Mouse (Mus musculus) CD8-positive naive resting alpha-beta T cell, adult 2 months (primary cell): ENCODE data around the gene Snx19.

ENCODE experiments used
- DNase-seq, 2 experiments: peaks; one replicate each; pipeline ENCODE4 v3.0.0; 2022; ENCODE audit warnings: low read depth in 2 of 2, low spot score in 2 of 2

The Snx19 gene

DNA sequence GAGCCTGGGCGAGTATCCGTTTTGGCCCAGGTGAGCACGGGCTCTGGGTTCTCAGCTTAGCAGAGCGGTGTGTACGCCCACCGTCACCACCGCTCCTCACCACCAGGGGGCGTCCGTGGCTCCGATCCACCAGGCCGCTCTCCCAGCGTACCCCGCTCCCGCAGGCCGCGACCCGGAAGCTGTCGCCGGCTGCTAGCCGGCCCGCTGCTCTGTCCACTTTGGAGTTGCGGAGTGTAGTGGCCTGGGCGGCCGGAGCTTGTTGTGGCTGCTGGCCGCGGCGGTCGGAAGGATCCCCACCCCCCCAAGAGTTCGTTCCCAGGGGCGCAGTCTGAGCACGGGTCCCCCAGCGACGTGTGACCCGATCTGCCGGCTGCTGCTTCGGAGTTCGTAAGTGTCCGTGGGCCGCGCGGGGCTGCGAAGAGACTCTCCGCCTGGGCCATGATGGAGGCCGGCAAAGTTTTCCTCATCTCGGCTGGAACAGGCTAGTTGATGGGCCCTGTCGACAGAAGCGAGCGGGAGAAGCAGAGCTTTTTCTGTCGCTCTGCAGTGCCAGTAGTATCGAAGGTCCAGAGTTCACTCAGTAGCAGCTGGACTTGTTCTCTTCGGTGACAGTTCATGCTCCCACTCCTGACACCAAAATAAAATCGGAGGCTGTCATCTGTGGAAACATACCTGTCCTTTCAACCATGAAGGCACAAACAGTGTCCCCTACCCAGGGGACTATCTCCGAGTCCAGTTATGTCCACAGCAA is at the start of gene Snx19:
Gene Snx19 (plus strand): TSS at position 227 of the 751 bp plus-strand sequence.
- DNase-seq = peak; percentile 90 to 93

DNA sequence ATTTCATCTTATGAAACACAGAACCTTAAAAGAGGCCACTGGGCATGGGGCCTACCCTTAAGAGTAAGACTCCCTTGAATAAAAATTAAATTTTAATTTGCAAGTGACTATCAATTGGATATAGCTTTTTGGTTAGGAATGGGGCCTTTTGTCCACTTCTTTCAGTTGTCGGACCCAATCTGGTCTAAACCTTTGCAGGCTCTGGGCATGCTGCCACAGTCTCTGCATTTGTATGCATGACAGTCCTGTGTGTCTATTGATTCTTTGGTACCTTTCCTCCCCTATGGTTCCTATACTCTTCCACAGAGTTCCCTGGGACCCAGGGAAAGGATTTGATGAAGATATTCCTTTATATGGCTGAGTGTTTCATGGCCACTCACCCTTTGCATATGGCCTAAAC is 26.1 kb upstream of the Snx19 start:
- no peak for DNase-seq

DNA sequence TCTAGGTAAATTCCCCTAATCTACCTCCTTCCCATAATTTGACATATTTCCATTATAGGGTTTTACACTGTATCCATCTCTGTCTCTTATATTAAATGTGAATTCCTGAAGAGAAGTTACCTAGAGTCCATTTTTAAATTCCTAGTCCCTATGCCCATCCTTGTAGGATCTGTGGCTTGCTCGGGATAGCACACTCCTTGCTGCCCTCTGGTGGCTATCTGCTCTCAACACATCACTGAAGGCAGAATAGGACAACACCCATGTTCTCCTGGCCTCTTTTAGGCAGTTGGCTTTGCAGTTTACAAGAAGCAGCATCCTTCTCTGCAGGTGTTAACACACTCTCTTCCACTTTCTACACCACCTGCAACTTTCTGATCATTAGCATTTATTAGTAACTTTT is 4.0 kb upstream of the Snx19 start:
- DNase-seq = no peak

DNA sequence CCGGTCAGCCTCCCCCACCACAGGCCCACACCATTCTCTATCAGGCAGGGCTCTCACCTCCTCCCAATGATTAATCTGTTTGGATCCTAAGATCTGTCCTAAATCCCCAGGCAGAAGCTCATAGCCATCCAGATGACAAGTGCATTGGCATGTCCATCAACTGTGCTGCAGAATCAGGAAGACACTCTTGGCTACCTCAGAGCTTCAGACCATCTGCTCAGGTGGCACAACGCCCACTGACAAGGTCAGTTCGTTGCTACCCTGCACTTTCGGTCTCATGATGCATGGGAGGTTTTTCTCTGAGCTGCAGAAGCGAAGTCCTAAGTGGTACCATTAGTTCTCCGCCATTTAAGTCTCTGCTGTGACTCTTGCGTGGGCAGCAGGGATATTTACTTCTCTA is 1.7 kb upstream of the Snx19 start:
- no peak for DNase-seq

DNA sequence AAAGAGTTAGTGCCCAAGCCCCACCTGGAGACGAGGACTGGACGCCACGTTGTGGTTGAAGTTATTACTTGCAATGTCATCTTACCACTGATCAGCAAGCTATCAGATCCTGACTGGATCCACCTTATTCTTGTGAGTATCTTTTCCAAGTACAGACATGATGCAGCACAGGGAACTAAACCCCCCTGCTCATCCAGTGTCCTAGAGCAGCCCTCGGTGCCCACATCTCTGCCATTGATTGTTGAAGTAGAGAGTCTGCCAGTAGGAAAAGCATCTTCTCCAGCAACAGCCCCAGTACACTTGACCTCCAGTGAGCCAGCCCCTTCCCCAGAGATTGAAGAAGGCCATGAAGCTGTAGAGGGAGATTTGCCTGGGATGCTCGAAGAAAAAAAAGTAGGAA is 1.3 kb downstream of the Snx19 start:
- no peak for DNase-seq

DNA sequence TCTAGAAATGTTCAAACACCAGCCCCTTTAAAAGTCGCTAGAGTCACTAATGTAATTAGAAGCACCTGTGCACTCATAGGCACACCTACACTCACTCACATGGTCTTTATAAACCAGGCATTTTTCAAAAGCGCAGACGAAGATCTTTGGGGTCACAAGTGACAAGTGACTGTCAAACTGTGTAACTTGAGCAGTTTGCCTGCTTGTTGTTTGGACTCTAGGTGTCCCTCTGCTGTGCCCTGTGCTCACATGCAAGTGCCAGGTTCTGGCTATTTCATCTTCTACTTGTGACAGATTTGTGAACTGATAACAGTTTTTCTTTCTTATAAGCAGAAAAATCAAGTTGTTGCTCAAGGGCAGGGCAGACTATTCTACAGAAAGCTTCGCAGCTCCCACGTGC is 3.5 kb downstream of the Snx19 start:
- DNase-seq = no peak

DNA sequence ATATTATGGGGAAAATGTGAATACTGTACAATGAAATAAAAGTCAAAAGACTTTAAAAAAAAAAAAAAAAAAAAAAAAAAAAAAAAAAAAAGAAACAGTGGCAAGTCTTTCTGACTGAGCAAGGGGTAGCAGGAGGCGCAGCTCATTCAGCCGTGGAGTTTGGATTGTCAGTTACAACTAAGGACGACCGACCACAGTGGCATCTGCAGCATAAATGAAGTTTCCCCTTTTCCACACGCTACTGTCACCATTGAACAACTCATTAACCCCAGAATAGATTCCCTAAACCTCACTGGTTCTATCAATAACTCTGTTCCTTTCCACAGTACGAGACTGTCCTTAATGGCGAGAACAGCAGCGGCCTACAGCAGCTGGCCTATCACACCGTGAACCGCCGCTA is 5.0 kb downstream of the Snx19 start:
- DNase-seq = no peak

DNA sequence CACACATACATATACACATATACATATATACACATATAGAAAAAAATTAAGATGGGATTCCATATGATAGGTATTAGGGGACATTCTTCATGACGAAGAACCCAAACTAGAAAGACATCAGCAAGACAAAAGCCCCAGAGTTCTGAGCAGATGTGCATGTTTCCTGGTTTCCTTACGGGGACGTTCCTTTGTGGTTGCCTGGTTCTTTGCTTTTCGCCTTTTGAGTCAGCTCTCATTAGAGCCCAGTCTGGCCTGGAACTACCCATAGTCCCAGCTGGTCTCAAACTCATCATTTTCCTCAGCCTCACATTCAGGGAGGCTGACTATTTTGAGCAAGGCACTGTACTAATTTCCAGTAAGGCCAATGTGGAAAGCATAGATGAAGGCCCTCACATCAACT is 7.0 kb downstream of the Snx19 start:
- no peak for DNase-seq

DNA sequence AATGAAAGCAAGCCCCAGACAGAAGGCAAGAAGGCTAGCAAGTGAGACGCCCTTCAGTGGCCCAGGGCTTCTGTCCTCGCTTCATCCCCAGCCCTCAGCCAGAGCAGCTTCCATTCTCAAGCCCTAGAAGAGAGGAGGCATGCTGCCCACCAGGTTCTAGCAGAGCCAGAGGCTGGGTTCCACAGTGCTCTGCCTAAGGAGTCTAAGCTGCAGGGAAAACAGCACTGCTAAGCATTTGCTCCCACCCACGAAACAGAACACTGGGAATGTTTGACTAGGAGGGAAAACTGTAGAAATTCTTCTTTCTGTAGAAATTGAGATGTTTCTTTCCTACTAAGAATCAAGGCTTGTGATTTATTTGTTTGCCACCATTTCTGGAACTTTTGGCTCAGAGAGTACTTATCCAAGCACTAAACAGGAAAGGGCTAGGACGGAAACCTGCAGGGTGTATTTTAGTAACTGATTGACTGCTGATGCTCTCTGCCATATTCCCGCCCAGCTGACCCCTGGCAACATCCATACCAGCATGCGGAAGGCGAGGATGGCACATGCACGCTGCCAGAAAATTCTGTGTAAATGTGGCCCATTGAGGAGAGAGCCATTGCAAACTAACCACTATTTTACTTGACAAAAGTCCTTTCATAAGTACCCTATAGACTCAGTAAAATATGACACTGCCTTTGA is 9.1 kb downstream of the Snx19 start:
- no peak for DNase-seq

DNA sequence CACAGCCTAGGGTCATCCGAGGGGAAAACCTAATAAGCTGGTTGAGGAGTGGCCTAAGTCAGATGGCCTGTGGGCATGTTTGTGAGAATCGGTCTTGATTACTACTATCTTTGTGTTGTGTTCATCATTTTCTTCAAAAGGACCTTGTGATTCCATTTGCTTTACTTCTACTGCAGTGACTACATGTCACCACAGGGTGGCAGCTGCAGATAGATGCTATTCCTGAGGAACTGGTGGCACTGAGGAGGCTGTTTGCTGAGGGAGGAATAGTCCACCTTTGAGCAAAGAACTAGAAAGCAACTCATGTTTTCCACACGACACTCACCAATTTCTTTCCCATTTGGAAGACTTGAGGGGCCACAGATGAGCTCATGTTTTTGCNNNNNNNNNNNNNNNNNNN is 11.6 kb downstream of the Snx19 start:
- no peak for DNase-seq

DNA sequence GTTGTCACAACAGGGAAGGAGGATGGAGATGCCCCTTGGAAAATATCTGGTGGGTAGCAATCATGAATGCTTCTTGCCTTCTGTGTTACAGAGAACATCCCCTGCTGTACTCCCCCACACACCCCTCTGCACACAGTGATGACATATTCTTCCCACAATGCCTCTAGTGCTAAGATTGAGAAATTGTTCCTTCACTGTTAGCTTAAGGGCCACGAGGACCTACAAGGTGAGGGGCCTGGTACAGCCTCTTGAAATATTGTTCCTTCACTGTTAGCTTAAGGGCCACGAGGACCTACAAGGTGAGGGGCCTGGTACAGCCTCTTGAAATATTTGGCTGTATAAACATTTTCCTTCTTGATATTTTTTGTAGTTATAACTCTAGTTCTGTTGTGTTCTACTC is 14.9 kb downstream of the Snx19 start:
- no peak for DNase-seq

DNA sequence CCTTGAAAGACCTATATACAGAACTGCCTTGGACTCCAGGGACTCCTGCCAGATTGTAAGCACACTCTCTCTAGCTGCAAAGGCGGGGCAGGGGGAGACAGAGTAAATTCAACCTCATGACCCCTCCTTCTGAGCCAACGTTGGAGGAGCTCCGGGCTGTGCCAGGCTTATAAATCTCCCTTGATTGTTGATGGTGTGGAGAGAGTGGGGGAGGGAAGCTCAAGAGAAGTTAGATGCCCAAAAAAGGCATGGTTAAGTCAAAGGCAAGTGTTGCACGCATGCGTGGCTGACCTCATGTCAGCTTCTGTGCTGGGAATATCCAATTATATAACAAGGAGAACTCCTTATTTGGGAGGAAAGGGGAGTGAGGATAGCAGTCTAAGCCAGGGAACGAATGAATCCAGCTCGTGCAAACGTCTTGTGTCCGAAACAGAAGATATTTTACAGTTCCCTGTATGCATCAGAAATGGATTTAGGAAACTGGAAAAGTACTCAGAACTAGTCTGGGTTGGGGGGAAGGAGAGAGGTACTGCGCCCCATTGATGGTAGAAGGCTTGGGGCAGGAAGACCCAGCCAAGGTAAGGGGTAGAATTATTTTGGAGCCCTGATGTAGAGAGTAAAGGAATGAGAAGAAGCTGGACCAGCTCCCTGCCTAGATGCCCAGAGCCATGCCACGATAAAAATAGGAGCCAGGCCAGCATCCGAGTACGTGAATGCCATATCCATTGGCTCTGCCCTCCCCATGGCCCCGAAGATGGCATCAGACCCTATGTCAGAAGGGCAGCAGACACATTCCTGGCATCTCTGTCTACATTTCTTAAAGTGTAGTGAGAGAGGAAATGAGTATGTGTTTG is 18.6 kb downstream of the Snx19 start:
- no peak for DNase-seq

DNA sequence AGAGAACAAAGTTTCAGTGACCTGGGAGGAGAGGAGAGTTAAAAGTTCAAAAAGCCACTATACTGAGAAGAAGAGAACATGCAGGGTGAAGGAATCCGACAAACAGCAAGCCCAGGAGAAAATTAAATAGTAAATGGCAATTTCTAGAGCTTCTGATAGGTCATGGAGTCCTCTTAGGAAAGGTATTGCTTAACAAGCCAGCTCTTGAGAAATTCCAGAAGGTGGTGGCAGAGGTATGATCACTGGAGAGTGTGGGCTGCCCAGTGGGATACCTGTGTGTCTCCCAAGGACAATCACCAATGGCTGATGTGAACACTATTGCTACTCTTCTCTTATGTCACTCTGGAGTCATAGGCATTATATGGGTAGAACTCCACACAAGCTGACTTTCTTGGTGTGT is 19.2 kb downstream of the Snx19 start:
- no peak for DNase-seq

DNA sequence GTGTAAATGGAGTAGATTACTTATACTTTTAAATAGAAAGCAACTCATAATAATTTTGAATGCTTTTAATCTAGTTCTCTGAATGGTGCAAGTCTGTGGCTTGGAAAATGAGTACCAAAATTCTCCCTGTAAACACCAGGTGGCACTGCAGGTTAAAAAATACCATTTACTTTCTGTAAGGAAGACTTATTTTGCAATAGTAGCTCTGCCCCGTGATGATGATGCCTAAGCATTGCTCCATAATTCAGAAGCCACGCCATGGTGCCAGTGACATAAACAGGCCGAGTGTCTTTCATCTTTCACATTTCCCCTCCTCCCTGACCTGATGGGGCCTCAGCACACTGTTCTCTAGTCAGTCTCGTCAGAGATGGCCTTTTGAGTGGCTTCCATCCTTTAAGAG is 21.6 kb downstream of the Snx19 start:
- no peak for DNase-seq

DNA sequence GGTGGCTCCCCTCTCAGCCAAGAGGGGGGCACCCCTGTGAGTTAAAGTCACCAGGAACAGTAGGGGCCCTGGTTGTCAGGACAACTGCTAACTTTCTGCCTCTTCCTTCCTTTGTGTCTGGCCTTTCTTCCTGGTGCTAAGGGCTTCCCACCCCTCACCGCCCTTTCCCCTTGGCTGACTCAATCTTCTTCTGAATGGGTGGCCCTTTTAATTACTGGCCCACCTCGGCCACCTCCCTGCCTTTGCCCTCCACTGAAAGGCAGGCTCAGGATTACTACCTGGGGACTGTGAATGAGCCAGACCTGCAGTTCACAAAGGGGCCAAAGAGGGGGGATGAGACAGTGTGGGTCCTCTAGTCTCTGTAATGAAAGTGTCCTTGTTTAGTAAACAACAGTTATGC is 23.0 kb downstream of the Snx19 start:
- no peak for DNase-seq

DNA sequence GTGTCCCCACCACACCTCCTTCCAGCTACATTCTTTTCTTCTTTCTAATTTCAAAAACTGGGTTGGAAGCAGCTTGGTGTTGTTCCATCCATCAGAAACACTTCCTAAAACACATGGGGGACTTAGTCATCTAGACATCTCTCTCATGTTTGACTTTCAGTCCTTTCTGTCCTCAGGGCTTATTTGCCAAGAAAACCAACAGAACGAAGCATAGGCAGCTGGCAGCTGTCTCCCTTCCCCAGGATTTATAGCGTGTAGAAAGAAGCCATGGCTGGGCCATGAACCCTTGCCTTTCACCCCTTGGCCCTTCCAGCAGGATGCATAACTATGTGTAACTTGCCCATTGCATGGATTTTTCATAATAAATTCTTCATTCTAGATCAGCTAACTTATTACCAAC is 23.9 kb downstream of the Snx19 start:
- DNase-seq = no peak

DNA sequence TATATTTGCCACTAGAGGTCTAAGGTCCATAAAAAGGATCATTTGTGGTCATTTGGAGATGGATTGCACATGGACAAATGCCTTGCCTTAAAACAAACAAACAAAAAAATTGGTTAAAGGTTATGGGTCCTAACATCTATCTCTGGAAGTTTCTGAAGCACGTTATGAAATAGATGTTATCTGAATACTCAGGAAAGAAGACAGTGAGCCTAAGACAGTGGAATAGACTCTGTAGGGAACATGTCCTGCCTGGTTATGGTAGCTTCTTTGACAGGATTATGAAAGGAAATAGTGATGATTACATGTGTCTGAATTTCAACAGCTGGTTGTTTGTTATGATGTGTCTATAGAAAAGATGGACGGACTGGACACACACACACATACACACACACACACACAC is 27.6 kb downstream of the Snx19 start:
- no peak for DNase-seq

DNA sequence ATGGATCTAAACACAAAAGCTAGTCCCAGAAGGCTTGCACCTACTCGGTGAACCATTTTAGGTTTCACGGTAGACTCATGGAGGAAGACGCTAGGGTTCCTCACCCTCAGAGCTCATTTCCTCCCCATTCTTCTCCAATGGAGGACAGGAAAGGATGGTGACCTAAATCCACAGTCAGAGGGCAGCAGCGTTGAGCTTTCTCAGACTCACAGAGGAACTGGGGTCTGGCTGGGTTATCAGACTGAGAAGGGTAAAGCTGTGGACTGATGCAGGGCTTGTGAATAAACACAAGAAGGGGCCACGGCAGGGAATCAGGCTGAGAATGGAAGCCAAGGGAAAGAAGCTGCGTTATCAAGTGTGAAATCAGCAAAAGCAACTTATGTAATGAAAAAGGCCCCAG is 29.3 kb downstream of the Snx19 start:
- no peak for DNase-seq

DNA sequence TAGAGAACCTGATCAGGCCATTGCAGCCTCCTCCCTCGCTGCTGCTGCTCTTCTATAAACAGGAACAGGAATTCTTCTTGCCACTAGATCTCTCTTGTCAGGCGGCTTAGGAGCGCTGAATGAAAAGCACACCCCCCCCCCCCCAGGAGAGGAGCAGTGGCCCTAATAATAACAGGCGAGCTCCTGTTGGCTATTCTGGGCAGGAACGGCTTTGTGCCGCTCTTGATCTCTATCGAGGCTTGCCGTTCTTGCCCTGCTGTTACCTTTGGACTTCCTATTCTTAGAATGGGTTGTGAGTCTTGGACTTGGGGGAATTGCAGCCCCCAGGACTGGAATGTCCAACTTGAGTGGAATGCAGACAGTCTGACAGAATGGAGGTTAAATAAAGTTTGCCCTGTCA is 33.6 kb downstream of the Snx19 start:
- DNase-seq = no peak

DNA sequence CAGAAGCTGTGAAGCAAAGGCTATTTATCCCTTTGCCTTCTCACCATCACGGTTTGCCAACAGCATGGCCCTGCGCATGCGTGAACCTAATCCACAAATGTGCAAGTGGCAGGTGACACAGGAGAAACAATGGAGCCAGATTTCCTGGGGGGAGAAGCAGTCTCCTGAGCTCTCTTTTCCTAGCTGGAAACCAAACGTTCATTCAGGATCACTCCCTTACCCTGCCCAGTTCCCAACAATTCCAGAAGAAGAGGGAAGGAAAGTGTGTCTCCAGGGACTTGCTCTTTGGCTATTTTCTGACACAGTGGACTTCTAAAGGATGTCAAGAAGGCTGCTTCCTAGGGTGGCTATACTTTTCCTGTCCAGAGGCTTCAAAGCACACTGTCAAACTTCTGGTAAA is 37.8 kb downstream of the Snx19 start:
- no peak for DNase-seq

DNA sequence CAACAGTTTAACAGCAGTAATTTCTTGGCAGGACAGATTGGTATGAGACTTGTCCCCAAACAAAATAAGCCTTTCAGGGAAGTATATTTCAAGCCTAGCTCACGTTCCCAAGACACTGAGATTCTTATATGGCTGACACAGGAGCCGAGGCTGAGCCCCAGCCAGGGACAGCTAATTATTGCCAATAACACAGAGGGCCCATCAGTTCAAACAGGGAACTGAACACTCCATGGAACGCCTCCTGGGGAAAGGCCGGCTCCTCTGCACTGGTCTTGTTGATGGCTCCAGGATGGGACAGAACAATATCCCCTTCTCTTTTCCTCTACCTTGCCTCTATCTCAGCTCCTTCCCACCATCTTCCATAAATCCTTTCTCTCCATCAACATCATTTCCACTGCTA is 53.1 kb downstream of the Snx19 start:
- DNase-seq = no peak

DNA sequence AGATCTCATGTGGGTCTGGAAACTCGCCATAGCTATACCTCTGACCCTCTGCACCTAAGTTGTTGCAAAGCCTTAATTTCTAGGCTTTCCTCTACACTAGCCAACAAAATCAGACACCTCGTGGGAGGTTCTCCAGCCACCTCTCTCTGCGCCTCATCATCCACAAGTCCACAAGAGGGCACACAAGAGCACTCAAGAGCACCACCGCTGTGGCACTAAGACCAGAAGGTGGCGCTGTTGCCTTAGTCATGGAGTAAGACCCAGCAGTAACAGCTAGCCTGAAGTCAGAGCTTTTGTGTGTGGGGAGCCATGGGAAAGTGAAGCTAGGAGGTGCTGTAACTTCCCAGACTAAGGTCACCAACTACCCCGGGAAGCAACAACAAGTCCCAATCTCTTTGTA is 53.6 kb downstream of the Snx19 start:
- DNase-seq = peak; percentile 66 to 74
